Mouse (Mus musculus) liver, adult 2 months (tissue): ENCODE results near the gene Adgrv1. TPM values are rescaled to one million over a fixed set of nuclear protein-coding genes. Genes with fewer than 3 reads are reported as not detected.

Experiments used
- DNase-seq: peaks from one replicate; pipeline ENCODE4 v3.0.0-alpha.2; 2011; ENCODE audit warnings: low read depth, low spot score; ENCODE audit errors: extremely low read depth
- H3K27ac ChIP-seq: fragments of 200-500 bp; replicated peaks from 2 replicates; pipeline ENCODE4 v1.5.1; 2012; ENCODE audit warnings: low read depth, mild to moderate bottlenecking, control low read depth, inconsistent platforms, low read length; ENCODE audit not compliant: insufficient read depth
- H3K27me3 ChIP-seq: fragments of 200-500 bp; 2 replicates; pipeline ENCODE4 v1.6.1; 2012; ENCODE audit warnings: mild to moderate bottlenecking, moderate library complexity, low read length, inconsistent platforms; ENCODE audit not compliant: control insufficient read depth, insufficient read depth
- H3K36me3 ChIP-seq: fragments of 200-500 bp; 2 replicates; pipeline ENCODE4 v1.6.1; 2012; ENCODE audit warnings: low read length, inconsistent platforms; ENCODE audit not compliant: control insufficient read depth, insufficient read depth
- H3K4me1 ChIP-seq: fragments of 200-500 bp; 2 replicates; pipeline ENCODE4 v1.6.1; 2011; ENCODE audit warnings: low read length; ENCODE audit not compliant: control insufficient read depth, insufficient read depth
- H3K4me3 ChIP-seq: fragments of 200-500 bp; 2 replicates; pipeline ENCODE4 v1.5.1; 2011; ENCODE audit warnings: low read depth, mild to moderate bottlenecking, control low read depth, low read length, moderate library complexity; ENCODE audit not compliant: insufficient read depth
- H3K79me2 ChIP-seq: fragments of 200-500 bp; 2 replicates; pipeline ENCODE4 v1.6.1; 2012; ENCODE audit warnings: inconsistent platforms, mild to moderate bottlenecking, low read length, moderate library complexity; ENCODE audit not compliant: control insufficient read depth, insufficient read depth
- H3K9ac ChIP-seq: fragments of 200-500 bp; 2 replicates; pipeline ENCODE4 v1.6.1; 2012; ENCODE audit warnings: low read depth, mild to moderate bottlenecking, control low read depth, inconsistent platforms, low read length
- CTCF ChIP-seq: fragments of 200-500 bp; IDR thresholded peaks from 2 replicates; pipeline ENCODE4 v1.5.1; 2011; ENCODE audit warnings: low read depth, low read length, control low read depth
- POLR2A ChIP-seq: fragments of 200-500 bp; IDR thresholded peaks from 2 replicates; pipeline ENCODE4 v1.6.1; 2011; ENCODE audit warnings: low read length, control low read depth; ENCODE audit not compliant: insufficient read depth; ENCODE audit errors: extremely low read depth
- WGBS: fragments of 180-500 bp; shearing (Covaris S2); methylation state at CpG from one replicate; pipeline ENCODE4 v1.1.7; 2018; 5-methylcytosine and 5-hydroxymethylcytosine counted together
- polyA plus RNA-seq: library from polyadenylated mRNA; depleted of rRNA; stranded (reverse); fragments of >200 nt; gene quantifications from 2 replicates; pipeline ENCODE4 v1.2.3, GENCODE M21; 2012
- total RNA-seq: library from RNA; depleted of rRNA; stranded (reverse); fragments of >200 nt; gene quantifications from 2 replicates; pipeline ENCODE4 v1.2.3, GENCODE M21; 2014

The Adgrv1 gene
- total and polyA plus RNA-seq, 2 experiments = 1.5 to 3.1 TPM

DNA sequence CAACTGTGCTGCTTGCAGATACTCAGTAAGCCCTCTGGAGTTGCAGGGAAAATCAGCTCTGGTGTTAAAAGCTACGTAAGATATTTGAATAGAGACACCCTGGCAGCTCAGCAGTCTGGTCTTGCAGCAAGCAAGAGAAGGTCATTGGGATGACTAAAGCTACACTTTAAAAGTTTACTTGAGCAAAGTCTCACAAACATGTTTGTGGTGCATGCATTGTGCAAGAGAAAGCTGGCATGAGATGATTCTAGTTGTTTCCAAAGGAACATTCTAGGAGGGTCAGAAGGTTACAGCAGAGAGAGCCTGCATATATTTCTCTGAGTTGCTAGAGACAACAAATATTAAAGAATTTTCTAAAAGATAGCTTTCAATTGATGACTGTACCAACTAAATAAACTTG lies 421.5 kb downstream of the Adgrv1 start:
- no peaks in the 10 kb centered on the region for H3K36me3 ChIP-seq
- H3K4me3 ChIP-seq = no peak overlapping the region
- H3K4me1 ChIP-seq = peaks cover 6% of the 10 kb centered on the region; the same call in 1 of the 2 replicates
- no peak overlapping the region for H3K9ac ChIP-seq
- H3K27me3 ChIP-seq = no peaks in the 10 kb centered on the region
- TF ChIP-seq POLR2A (no peak), CTCF (no peak)
- WGBS = 18% methylated on average over 1 of the region's 1 CpGs
- H3K27ac ChIP-seq = no peak overlapping the region
- peak; percentile 98 for DNase-seq
- H3K79me2 ChIP-seq = no peaks in the 10 kb centered on the region

- Histone ChIP-seq H3K4me3 (no peak overlapping the region), H3K9ac (no peak overlapping the region), H3K79me2 (no peaks in the 10 kb centered on the region), H3K4me1 (peaks cover 6% of the 10 kb centered on the region; the same call in 1 of the 2 replicates), H3K36me3 (no peaks in the 10 kb centered on the region), H3K27ac (no peak overlapping the region; the same call in 1 of the 2 replicates), H3K27me3 (no peaks in the 10 kb centered on the region)
- DNase-seq = peak; percentile 58
- TF ChIP-seq CTCF (no peak), POLR2A (no peak)
- 58% methylated on average over 2 of the region's 2 CpGs for WGBS
Measured at GRCm38 (mm10) chr13:81210516-81210915, 422.4 kb downstream of the Adgrv1 start.

DNA sequence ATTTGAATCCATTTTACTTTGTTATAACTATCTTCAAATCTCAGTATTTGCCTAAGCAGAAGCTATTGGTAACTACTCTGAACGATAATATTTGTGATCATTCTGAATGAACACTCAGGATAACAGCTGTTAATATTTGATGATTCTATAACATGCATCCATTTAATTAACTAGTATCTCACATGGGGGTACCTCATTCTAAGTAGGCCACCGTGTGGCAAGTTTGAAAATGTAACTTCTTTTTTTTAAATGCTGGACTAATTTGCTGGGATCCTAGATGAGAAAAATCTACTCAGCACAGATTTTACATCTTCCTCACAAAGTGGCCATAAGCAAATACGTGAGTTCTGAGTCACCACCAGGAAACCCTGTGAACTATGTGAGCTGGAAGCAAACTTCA lies 423.1 kb downstream of the Adgrv1 start:
- H3K36me3 ChIP-seq = no peaks in the 10 kb centered on the region
- no peaks in the 10 kb centered on the region for H3K27me3 ChIP-seq
- no peak for DNase-seq
- 92% methylated on average over 3 of the region's 3 CpGs for WGBS
- TF ChIP-seq POLR2A (no peak), CTCF (no peak)
- no peak overlapping the region for H3K9ac ChIP-seq
- H3K4me1 ChIP-seq = peaks cover 6% of the 10 kb centered on the region; the same call in 1 of the 2 replicates
- no peaks in the 10 kb centered on the region for H3K79me2 ChIP-seq
- H3K27ac ChIP-seq = no peak overlapping the region
- no peak overlapping the region for H3K4me3 ChIP-seq

GRCm38 (mm10) chr13:81208106-81208613 lies 424.8 kb downstream of the Adgrv1 start:
- Histone ChIP-seq H3K27ac (no peak overlapping the region), H3K9ac (no peak overlapping the region), H3K79me2 (no peaks in the 10 kb centered on the region), H3K27me3 (no peaks in the 10 kb centered on the region), H3K36me3 (no peaks in the 10 kb centered on the region), H3K4me3 (no peak overlapping the region), H3K4me1 (peaks cover 6% of the 10 kb centered on the region; the same call in 1 of the 2 replicates)
- WGBS = 58% methylated on average over 1 of the region's 1 CpGs
- DNase-seq = peak; percentile 41
- TF ChIP-seq POLR2A (no peak), CTCF (no peak)

- Histone ChIP-seq H3K4me3 (no peak overlapping the region), H3K4me1 (no peaks in the 10 kb centered on the region), H3K79me2 (no peaks in the 10 kb centered on the region), H3K27ac (no peak overlapping the region), H3K27me3 (no peaks in the 10 kb centered on the region), H3K9ac (no peak overlapping the region), H3K36me3 (no peaks in the 10 kb centered on the region)
- 86% methylated on average over 12 of the region's 12 CpGs for WGBS
- TF ChIP-seq POLR2A = no peak
- TF ChIP-seq CTCF = no peak
- no peak for DNase-seq
Measured at GRCm38 (mm10) chr13:81181966-81182908, 450.7 kb downstream of the Adgrv1 start.

DNA sequence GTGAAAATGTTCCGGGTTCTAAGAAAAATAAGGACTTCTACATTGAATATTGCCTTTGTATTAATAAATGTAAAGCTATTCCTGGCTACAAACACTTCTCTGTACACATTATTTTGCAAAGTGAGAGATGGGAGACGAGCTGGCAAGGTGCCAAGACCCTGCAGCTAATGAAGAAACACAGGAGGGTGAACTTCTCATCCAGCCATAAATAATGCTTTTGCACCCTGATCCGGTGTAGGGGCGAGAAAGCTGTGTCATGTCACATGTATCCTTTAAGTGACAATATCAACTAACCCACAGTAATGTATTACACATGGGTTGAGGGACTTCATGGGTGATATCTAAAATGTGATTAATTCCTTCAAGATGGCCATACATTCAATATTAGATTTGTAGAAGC lies 451.5 kb downstream of the Adgrv1 start:
- Histone ChIP-seq H3K36me3 (no peaks in the 10 kb centered on the region), H3K4me3 (no peak overlapping the region), H3K27ac (no peak overlapping the region), H3K9ac (no peak overlapping the region), H3K79me2 (no peaks in the 10 kb centered on the region), H3K27me3 (no peaks in the 10 kb centered on the region), H3K4me1 (no peaks in the 10 kb centered on the region)
- no peak for TF ChIP-seq POLR2A
- TF ChIP-seq CTCF = no peak
- DNase-seq = no peak
- 75% methylated on average over 4 of the region's 4 CpGs for WGBS
